Mouse (Mus musculus): ENCODE data around the gene Slc16a12. TPM values are rescaled to one million over a fixed set of nuclear protein-coding genes. Genes with fewer than 3 reads are reported as not detected.

Slc16a12 gene
- polyA plus RNA-seq (2014; fragmentation: Nextera tagmentation; extraction: Ambion mirVana) = 11.6 and 13.0 TPM in 2 replicates

- no peaks in the 10 kb centered on the region for H3K36me3 ChIP-seq (ENCODE audit: control insufficient read depth, insufficient read depth, low read length)
- H3K27ac ChIP-seq (ENCODE audit: low read depth, low read length) = peak within 1 kb of the TSS; percentile 67
- no peaks in the 10 kb centered on the region for H3K4me1 ChIP-seq (replicated peaks; ENCODE audit: control insufficient read depth, insufficient read depth, low read length)
- ATAC-seq (replicated peaks; ENCODE audit: low FRiP score) = peak; percentile 63
- H3K9me3 ChIP-seq (ENCODE audit: control insufficient read depth, low read length) = no peaks in the 10 kb centered on the region
- H3K4me2 ChIP-seq = peak within 1 kb of the TSS; percentile 81
- WGBS = under 1% methylated on average over 55 of the region's 61 CpGs
- peak within 1 kb of the TSS; percentile 58 for H3K4me3 ChIP-seq (ENCODE audit: low read depth, low read length)
- H3K9ac ChIP-seq (ENCODE audit: low read depth, low read length) = peak within 1 kb of the TSS; percentile 44
- DNase-seq (ENCODE audit: low spot score) = peak; percentile 61
- peaks cover 15% of the 10 kb centered on the region for H3K27me3 ChIP-seq (replicated peaks; ENCODE audit: control insufficient read depth, insufficient read depth, low read length)
These were observed at the start of gene Slc16a12 for GRCm38 (mm10) chr19:34746688-34747504. TSS of gene Slc16a12 (minus strand) at chr19:34747289.

GRCm38 (mm10) chr19:34796396-34796795, 49.3 kb upstream of the Slc16a12 start:
- DNase-seq (ENCODE audit: low spot score) = no peak
- Histone ChIP-seq H3K4me2 (no peak overlapping the region), H3K36me3 (ENCODE audit: control insufficient read depth, insufficient read depth, low read length) (no peaks in the 10 kb centered on the region), H3K27me3 (replicated peaks; ENCODE audit: control insufficient read depth, insufficient read depth, low read length) (no peaks in the 10 kb centered on the region), H3K9me3 (ENCODE audit: control insufficient read depth, low read length) (no peaks in the 10 kb centered on the region), H3K4me3 (ENCODE audit: low read depth, low read length) (no peak overlapping the region), H3K4me1 (replicated peaks; ENCODE audit: control insufficient read depth, insufficient read depth, low read length) (no peaks in the 10 kb centered on the region), H3K27ac (ENCODE audit: low read depth, low read length) (no peak overlapping the region), H3K9ac (ENCODE audit: low read depth, low read length) (no peak overlapping the region)
- 83% methylated on average over 4 of the region's 4 CpGs for WGBS
- ATAC-seq (replicated peaks; ENCODE audit: low FRiP score) = no peak

DNA sequence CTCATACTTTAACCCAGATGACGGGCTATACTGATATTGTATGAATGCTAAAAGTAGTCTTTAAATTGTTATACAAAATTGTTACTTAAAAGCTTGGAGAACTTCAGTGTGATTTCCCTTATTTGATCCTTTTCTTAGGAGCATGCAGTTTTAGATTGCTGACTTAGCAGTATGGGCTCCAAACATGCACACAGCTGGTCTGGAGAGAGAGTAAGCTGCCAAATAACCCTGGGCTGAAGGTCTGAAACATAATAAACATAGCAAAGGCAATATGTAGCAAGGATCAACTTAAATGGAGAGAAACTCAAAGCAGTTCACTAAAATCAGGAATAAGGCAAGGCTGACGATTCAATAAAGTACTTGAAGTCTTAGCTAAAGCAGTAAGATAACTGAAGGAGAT, 35.4 kb upstream of the Slc16a12 start:
- Histone ChIP-seq H3K4me1 (replicated peaks; ENCODE audit: control insufficient read depth, insufficient read depth, low read length) (no peaks in the 10 kb centered on the region), H3K27ac (ENCODE audit: low read depth, low read length) (no peak overlapping the region), H3K27me3 (replicated peaks; ENCODE audit: control insufficient read depth, insufficient read depth, low read length) (no peaks in the 10 kb centered on the region), H3K4me2 (no peak overlapping the region), H3K9me3 (ENCODE audit: control insufficient read depth, low read length) (no peaks in the 10 kb centered on the region), H3K36me3 (ENCODE audit: control insufficient read depth, insufficient read depth, low read length) (no peaks in the 10 kb centered on the region), H3K9ac (ENCODE audit: low read depth, low read length) (no peak overlapping the region), H3K4me3 (ENCODE audit: low read depth, low read length) (no peak overlapping the region)
- ATAC-seq (replicated peaks; ENCODE audit: low FRiP score) (no peak), DNase-seq (ENCODE audit: low spot score) (no peak)
- WGBS = 91% methylated on average over 2 of the region's 2 CpGs

GRCm38 (mm10) chr19:34778993-34779392, 31.9 kb upstream of the Slc16a12 start:
- ATAC-seq (replicated peaks; ENCODE audit: low FRiP score) = no peak

GRCm38 (mm10) chr19:34778098-34778497, 31.0 kb upstream of the Slc16a12 start:
- no peaks in the 10 kb centered on the region for H3K36me3 ChIP-seq (ENCODE audit: control insufficient read depth, insufficient read depth, low read length)
- H3K27ac ChIP-seq (ENCODE audit: low read depth, low read length) = no peak overlapping the region
- no peaks in the 10 kb centered on the region for H3K4me1 ChIP-seq (replicated peaks; ENCODE audit: control insufficient read depth, insufficient read depth, low read length)
- H3K9me3 ChIP-seq (ENCODE audit: control insufficient read depth, low read length) = no peaks in the 10 kb centered on the region
- no peak overlapping the region for H3K4me2 ChIP-seq
- no peak overlapping the region for H3K4me3 ChIP-seq (ENCODE audit: low read depth, low read length)
- no peak for ATAC-seq (replicated peaks; ENCODE audit: low FRiP score)
- no peaks in the 10 kb centered on the region for H3K27me3 ChIP-seq (replicated peaks; ENCODE audit: control insufficient read depth, insufficient read depth, low read length)
- no peak for DNase-seq (ENCODE audit: low spot score)
- no peak overlapping the region for H3K9ac ChIP-seq (ENCODE audit: low read depth, low read length)

More at GRCm38 (mm10) chr19:34778993-34779392, 31.9 kb upstream of the Slc16a12 start:
- H3K36me3 ChIP-seq (ENCODE audit: control insufficient read depth, insufficient read depth, low read length) = no peaks in the 10 kb centered on the region
- no peak overlapping the region for H3K9ac ChIP-seq (ENCODE audit: low read depth, low read length)
- no peak overlapping the region for H3K27ac ChIP-seq (ENCODE audit: low read depth, low read length)
- H3K4me3 ChIP-seq (ENCODE audit: low read depth, low read length) = no peak overlapping the region
- H3K27me3 ChIP-seq (replicated peaks; ENCODE audit: control insufficient read depth, insufficient read depth, low read length) = no peaks in the 10 kb centered on the region
- H3K9me3 ChIP-seq (ENCODE audit: control insufficient read depth, low read length) = no peaks in the 10 kb centered on the region
- no peaks in the 10 kb centered on the region for H3K4me1 ChIP-seq (replicated peaks; ENCODE audit: control insufficient read depth, insufficient read depth, low read length)
- WGBS = 88% methylated on average over 1 of the region's 1 CpGs
- no peak overlapping the region for H3K4me2 ChIP-seq
- DNase-seq (ENCODE audit: low spot score) = no peak

DNA sequence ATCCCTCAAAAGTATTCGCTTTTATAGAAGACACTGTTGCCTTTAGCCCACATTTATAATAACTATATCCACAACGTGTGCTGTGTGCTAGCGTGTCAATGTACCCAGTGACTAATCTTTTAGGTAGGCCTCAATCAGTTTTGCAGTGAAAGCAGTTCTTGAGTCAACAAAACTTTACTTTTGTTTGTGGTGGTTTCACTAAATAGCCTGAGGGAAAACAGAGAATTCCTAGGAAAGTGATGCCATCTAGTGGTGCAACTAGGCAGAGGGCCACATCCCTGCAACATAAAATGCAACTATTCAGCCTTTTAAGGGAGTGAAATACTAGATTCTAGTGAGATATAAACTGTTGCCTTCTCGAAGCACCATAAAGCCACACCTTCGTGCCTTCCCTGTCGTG, 25.7 kb upstream of the Slc16a12 start:
- no peak overlapping the region for H3K9ac ChIP-seq (ENCODE audit: low read depth, low read length)
- DNase-seq (ENCODE audit: low spot score) = no peak
- no peak for ATAC-seq (replicated peaks; ENCODE audit: low FRiP score)
- H3K4me3 ChIP-seq (ENCODE audit: low read depth, low read length) = no peak overlapping the region
- WGBS = 25% methylated on average over 6 of the region's 6 CpGs
- no peaks in the 10 kb centered on the region for H3K27me3 ChIP-seq (replicated peaks; ENCODE audit: control insufficient read depth, insufficient read depth, low read length)
- H3K9me3 ChIP-seq (ENCODE audit: control insufficient read depth, low read length) = no peaks in the 10 kb centered on the region
- no peak overlapping the region for H3K27ac ChIP-seq (ENCODE audit: low read depth, low read length)
- no peaks in the 10 kb centered on the region for H3K36me3 ChIP-seq (ENCODE audit: control insufficient read depth, insufficient read depth, low read length)
- H3K4me1 ChIP-seq (replicated peaks; ENCODE audit: control insufficient read depth, insufficient read depth, low read length) = no peaks in the 10 kb centered on the region
- H3K4me2 ChIP-seq = no peak overlapping the region

DNA sequence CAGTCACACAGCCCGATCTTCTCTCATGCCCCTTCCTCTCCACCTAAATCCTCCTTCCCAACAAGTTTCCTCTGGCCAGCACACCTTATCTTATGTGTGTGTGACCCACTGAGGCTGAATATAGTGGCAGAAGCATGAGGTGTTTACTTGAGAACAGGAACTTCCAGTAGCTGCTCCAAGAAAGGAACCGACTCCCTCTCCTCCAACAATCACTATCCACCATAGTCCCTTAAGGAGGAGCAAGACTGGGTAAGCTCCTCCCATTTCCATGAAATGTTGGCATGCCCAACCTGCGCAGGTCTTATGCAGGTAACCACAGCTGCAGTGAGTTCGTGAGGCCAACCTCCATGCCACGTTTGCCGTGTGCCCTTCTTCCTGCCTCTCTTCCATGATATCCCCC, 23.7 kb upstream of the Slc16a12 start:
- 79% methylated on average over 6 of the region's 6 CpGs for WGBS
- no peak overlapping the region for H3K4me2 ChIP-seq
- no peaks in the 10 kb centered on the region for H3K36me3 ChIP-seq (ENCODE audit: control insufficient read depth, insufficient read depth, low read length)
- DNase-seq (ENCODE audit: low spot score) = no peak
- H3K27me3 ChIP-seq (replicated peaks; ENCODE audit: control insufficient read depth, insufficient read depth, low read length) = no peaks in the 10 kb centered on the region
- no peaks in the 10 kb centered on the region for H3K9me3 ChIP-seq (ENCODE audit: control insufficient read depth, low read length)
- H3K4me1 ChIP-seq (replicated peaks; ENCODE audit: control insufficient read depth, insufficient read depth, low read length) = no peaks in the 10 kb centered on the region
- H3K9ac ChIP-seq (ENCODE audit: low read depth, low read length) = no peak overlapping the region
- H3K27ac ChIP-seq (ENCODE audit: low read depth, low read length) = no peak overlapping the region
- H3K4me3 ChIP-seq (ENCODE audit: low read depth, low read length) = no peak overlapping the region
- ATAC-seq (replicated peaks; ENCODE audit: low FRiP score) = no peak

DNA sequence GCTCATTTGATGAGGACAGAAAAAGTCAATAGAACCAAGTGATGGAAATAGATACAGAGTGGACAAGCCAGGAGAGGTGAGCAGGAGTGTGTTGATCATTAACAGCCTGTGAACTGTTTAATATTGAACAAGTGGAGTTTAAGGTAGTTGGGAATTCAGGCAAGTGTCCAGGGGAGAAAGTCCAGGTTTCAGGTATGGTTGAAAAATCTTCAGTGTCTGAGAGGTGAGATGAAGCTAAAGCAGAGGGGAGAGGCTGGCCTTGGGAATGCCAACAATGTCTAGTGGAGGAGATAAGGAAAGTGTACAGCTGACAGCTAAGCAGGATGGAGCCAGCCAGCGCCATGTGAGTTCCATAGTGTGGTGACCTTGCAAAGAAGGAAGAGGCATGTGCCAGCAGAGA, 11.7 kb upstream of the Slc16a12 start:
- DNase-seq (ENCODE audit: low spot score) = peak; percentile 34
- Histone ChIP-seq H3K27me3 (replicated peaks; ENCODE audit: control insufficient read depth, insufficient read depth, low read length) (no peaks in the 10 kb centered on the region), H3K4me2 (no peak overlapping the region), H3K4me1 (replicated peaks; ENCODE audit: control insufficient read depth, insufficient read depth, low read length) (0 out of 2 replicates have a peak, but pooled peaks cover 2% of the 10 kb centered on the region), H3K4me3 (ENCODE audit: low read depth, low read length) (no peak overlapping the region), H3K9me3 (ENCODE audit: control insufficient read depth, low read length) (no peaks in the 10 kb centered on the region), H3K36me3 (ENCODE audit: control insufficient read depth, insufficient read depth, low read length) (no peaks in the 10 kb centered on the region), H3K27ac (ENCODE audit: low read depth, low read length) (no peak overlapping the region), H3K9ac (ENCODE audit: low read depth, low read length) (no peak overlapping the region)
- peak; percentile 43; the same call in 1 of the 2 replicates for ATAC-seq (replicated peaks; ENCODE audit: low FRiP score)
- WGBS = 50% methylated on average over 1 of the region's 1 CpGs
